Mouse (Mus musculus): ENCODE results near the gene Tmcc3. TPM values are rescaled to one million over a fixed set of nuclear protein-coding genes. Genes with fewer than 3 reads are reported as not detected.
A peak's percentile ranks its signal among the peaks of the same experiment; 100 is the strongest.
"Not testable (repeated sequence)": the region's sequence is repeated elsewhere in the genome, so short reads cannot be mapped to it uniquely, and the experiment has no call there.

The Tmcc3 gene
- polyA plus RNA-seq, 1 experiment from 2014 or later, result 2.8 TPM

GRCm38 (mm10) chr10:94581384-94581783 is 269.6 kb downstream of the Tmcc3 start:
- H3K27ac ChIP-seq (ENCODE audit: low read depth, low read length), result no peak overlapping the region
- no peak overlapping the region for H3K9ac ChIP-seq (ENCODE audit: low read length)
- DNase-seq (ENCODE audit: low spot score), result no peak
- H3K4me1 ChIP-seq (replicated peaks; ENCODE audit: control insufficient read depth, insufficient read depth, low read length), result peaks cover 12% of the 10 kb centered on the region; the same call in 1 of the 2 replicates
- no peaks in the 10 kb centered on the region for H3K36me3 ChIP-seq (ENCODE audit: control insufficient read depth, insufficient read depth, low read length)
- H3K4me2 ChIP-seq (ENCODE audit: low read depth, low read length, severe bottlenecking), result no peak overlapping the region
- H3K4me3 ChIP-seq (ENCODE audit: low read depth, low read length), result no peak overlapping the region
- 90% methylated on average over 3 of the region's 3 CpGs for WGBS
- H3K9me3 ChIP-seq (ENCODE audit: control insufficient read depth, low read length), result no peaks in the 10 kb centered on the region
- no peak for ATAC-seq (replicated peaks; ENCODE audit: low FRiP score)
- H3K27me3 ChIP-seq (ENCODE audit: control insufficient read depth, insufficient read depth, low read length), result no peaks in the 10 kb centered on the region

DNA sequence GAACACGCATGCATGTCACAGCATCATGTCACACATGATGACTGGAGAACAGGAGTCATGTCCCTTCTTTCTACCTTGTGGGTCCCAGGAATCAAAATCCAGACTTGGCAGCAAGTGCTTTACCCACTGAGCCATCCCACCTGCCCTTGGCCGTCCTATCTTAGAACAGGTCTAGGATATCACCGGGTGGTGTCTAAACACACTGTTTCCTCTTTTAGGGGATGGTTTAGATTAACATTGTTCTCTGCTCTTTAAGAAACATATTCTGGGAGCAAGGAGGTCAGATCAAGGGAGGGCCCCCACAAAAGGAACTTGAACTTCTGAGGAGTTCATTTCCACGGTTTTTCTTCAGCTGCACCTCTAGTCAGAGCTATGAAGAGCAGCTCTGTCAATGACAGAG is 272.0 kb downstream of the Tmcc3 start:
- 85% methylated on average over 4 of the region's 4 CpGs for WGBS
- H3K27me3 ChIP-seq (ENCODE audit: control insufficient read depth, insufficient read depth, low read length), result no peaks in the 10 kb centered on the region
- no peak for ATAC-seq (replicated peaks; ENCODE audit: low FRiP score)

DNA sequence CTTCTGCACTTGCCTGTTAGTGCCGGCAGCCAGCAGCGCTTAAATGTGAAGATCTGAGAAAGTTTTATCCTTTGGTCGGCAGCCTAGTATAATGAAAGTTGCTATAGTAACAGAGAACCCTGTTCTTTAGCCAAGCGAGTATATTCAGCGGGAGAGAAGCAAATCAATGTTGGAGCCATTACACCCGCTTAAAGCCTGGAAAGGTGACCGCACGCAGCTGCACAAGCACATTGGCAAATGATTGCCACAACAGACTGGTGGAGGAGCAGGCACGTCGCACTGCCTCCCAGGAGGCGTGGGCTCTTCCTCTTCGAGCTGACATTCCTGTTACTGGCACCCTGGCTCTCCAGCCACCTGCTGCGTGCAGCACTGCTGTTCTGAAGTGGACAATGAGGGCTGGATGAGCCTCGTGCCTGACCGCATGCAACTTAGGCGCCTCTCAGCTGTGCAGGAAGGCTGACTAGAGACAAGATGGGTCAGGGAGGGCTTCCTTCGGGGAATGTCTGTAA is 273.2 kb downstream of the Tmcc3 start:
- Histone ChIP-seq H3K9ac (ENCODE audit: low read length) (peak overlapping the region; percentile 31), H3K9me3 (ENCODE audit: control insufficient read depth, low read length) (no peaks in the 10 kb centered on the region), H3K4me3 (ENCODE audit: low read depth, low read length) (no peak overlapping the region), H3K4me1 (replicated peaks; ENCODE audit: control insufficient read depth, insufficient read depth, low read length) (peaks cover 12% of the 10 kb centered on the region; the same call in 1 of the 2 replicates), H3K27ac (ENCODE audit: low read depth, low read length) (no peak overlapping the region), H3K36me3 (ENCODE audit: control insufficient read depth, insufficient read depth, low read length) (no peaks in the 10 kb centered on the region), H3K27me3 (ENCODE audit: control insufficient read depth, insufficient read depth, low read length) (no peaks in the 10 kb centered on the region), H3K4me2 (ENCODE audit: low read depth, low read length, severe bottlenecking) (peak overlapping the region; percentile 6; the same call in 1 of the 2 replicates)
- DNase-seq (ENCODE audit: low spot score) (peak; percentile 56), ATAC-seq (replicated peaks; ENCODE audit: low FRiP score) (peak; percentile 58)
- WGBS, result 32% methylated on average over 17 of the region's 17 CpGs

More for the DNA sequence above, 272.0 kb downstream of the Tmcc3 start:
- Histone ChIP-seq H3K9me3 (ENCODE audit: control insufficient read depth, low read length) (no peaks in the 10 kb centered on the region), H3K27ac (ENCODE audit: low read depth, low read length) (no peak overlapping the region), H3K9ac (ENCODE audit: low read length) (no peak overlapping the region), H3K4me1 (replicated peaks; ENCODE audit: control insufficient read depth, insufficient read depth, low read length) (peaks cover 12% of the 10 kb centered on the region; the same call in 1 of the 2 replicates), H3K4me2 (ENCODE audit: low read depth, low read length, severe bottlenecking) (no peak overlapping the region), H3K36me3 (ENCODE audit: control insufficient read depth, insufficient read depth, low read length) (no peaks in the 10 kb centered on the region), H3K4me3 (ENCODE audit: low read depth, low read length) (no peak overlapping the region)
- DNase-seq (ENCODE audit: low spot score), result no peak

- H3K27me3 ChIP-seq (ENCODE audit: control insufficient read depth, insufficient read depth, low read length), result no peaks in the 10 kb centered on the region
- no peak for DNase-seq (ENCODE audit: low spot score)
These were observed 274.1 kb downstream of the Tmcc3 start for GRCm38 (mm10) chr10:94585819-94586218.

GRCm38 (mm10) chr10:94588976-94589375 is 277.2 kb downstream of the Tmcc3 start:
- ATAC-seq (replicated peaks; ENCODE audit: low FRiP score), result no peak
- Histone ChIP-seq H3K36me3 (ENCODE audit: control insufficient read depth, insufficient read depth, low read length) (no peaks in the 10 kb centered on the region), H3K4me1 (replicated peaks; ENCODE audit: control insufficient read depth, insufficient read depth, low read length) (peaks cover 12% of the 10 kb centered on the region; the same call in 1 of the 2 replicates), H3K4me2 (ENCODE audit: low read depth, low read length, severe bottlenecking) (no peak overlapping the region), H3K27ac (ENCODE audit: low read depth, low read length) (no peak overlapping the region), H3K9me3 (ENCODE audit: control insufficient read depth, low read length) (no peaks in the 10 kb centered on the region), H3K27me3 (ENCODE audit: control insufficient read depth, insufficient read depth, low read length) (no peaks in the 10 kb centered on the region), H3K4me3 (ENCODE audit: low read depth, low read length) (no peak overlapping the region), H3K9ac (ENCODE audit: low read length) (no peak overlapping the region)
- DNase-seq (ENCODE audit: low spot score), result no peak
- 86% methylated on average over 5 of the region's 5 CpGs for WGBS

More at GRCm38 (mm10) chr10:94585819-94586218, 274.1 kb downstream of the Tmcc3 start:
- Histone ChIP-seq H3K4me3 (ENCODE audit: low read depth, low read length) (no peak overlapping the region), H3K9ac (ENCODE audit: low read length) (no peak overlapping the region), H3K27ac (ENCODE audit: low read depth, low read length) (no peak overlapping the region), H3K36me3 (ENCODE audit: control insufficient read depth, insufficient read depth, low read length) (no peaks in the 10 kb centered on the region), H3K4me2 (ENCODE audit: low read depth, low read length, severe bottlenecking) (no peak overlapping the region), H3K9me3 (ENCODE audit: control insufficient read depth, low read length) (no peaks in the 10 kb centered on the region), H3K4me1 (replicated peaks; ENCODE audit: control insufficient read depth, insufficient read depth, low read length) (peaks cover 12% of the 10 kb centered on the region; the same call in 1 of the 2 replicates)
- 77% methylated on average over 8 of the region's 8 CpGs for WGBS
- no peak for ATAC-seq (replicated peaks; ENCODE audit: low FRiP score)

- H3K4me2 ChIP-seq (ENCODE audit: low read depth, low read length, severe bottlenecking), result no peak overlapping the region
- WGBS, result 90% methylated on average over 9 of the region's 9 CpGs
- no peaks in the 10 kb centered on the region for H3K4me1 ChIP-seq (replicated peaks; ENCODE audit: control insufficient read depth, insufficient read depth, low read length)
- H3K9me3 ChIP-seq (ENCODE audit: control insufficient read depth, low read length), result no peaks in the 10 kb centered on the region
- ATAC-seq (replicated peaks; ENCODE audit: low FRiP score) (no peak), DNase-seq (ENCODE audit: low spot score) (no peak)
- no peaks in the 10 kb centered on the region for H3K27me3 ChIP-seq (ENCODE audit: control insufficient read depth, insufficient read depth, low read length)
- no peak overlapping the region for H3K4me3 ChIP-seq (ENCODE audit: low read depth, low read length)
- no peak overlapping the region for H3K27ac ChIP-seq (ENCODE audit: low read depth, low read length)
- H3K9ac ChIP-seq (ENCODE audit: low read length), result no peak overlapping the region
- H3K36me3 ChIP-seq (ENCODE audit: control insufficient read depth, insufficient read depth, low read length), result no peaks in the 10 kb centered on the region
These were observed 284.0 kb downstream of the Tmcc3 start for GRCm38 (mm10) chr10:94595705-94596104.

GRCm38 (mm10) chr10:94599846-94600245 is 288.1 kb downstream of the Tmcc3 start:
- ATAC-seq (replicated peaks; ENCODE audit: low FRiP score); DNase-seq (ENCODE audit: low spot score); H3K36me3 ChIP-seq (ENCODE audit: control insufficient read depth, insufficient read depth, low read length); H3K4me1 ChIP-seq (replicated peaks; ENCODE audit: control insufficient read depth, insufficient read depth, low read length); H3K27me3 ChIP-seq (ENCODE audit: control insufficient read depth, insufficient read depth, low read length); H3K4me2 ChIP-seq (ENCODE audit: low read depth, low read length, severe bottlenecking); H3K9me3 ChIP-seq (ENCODE audit: control insufficient read depth, low read length); H3K9ac ChIP-seq (ENCODE audit: low read length); H3K27ac ChIP-seq (ENCODE audit: low read depth, low read length); H3K4me3 ChIP-seq (ENCODE audit: low read depth, low read length): not testable (repeated sequence)
- 94% methylated on average over 1 of the region's 2 CpGs for WGBS

DNA sequence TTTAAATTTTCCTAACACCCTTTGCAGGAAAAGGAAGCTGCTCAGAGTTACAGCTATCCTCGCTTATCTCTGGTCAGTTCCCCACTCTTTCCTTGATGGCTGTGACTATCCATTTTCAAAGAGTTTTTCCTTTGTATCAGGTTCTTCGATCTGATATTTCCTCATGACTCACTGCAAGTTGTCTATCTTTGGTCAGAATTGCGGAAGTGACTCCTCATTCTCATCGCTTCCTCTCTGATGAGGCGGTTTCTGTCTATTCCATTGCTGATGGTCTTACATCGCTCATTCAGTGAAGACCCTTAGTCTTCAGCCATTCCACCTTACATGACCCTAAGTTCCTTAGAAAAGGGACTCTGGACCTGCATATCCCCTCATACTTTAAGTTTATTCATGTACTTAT is 289.3 kb downstream of the Tmcc3 start:
- Histone ChIP-seq H3K9ac (ENCODE audit: low read length) (no peak overlapping the region), H3K36me3 (ENCODE audit: control insufficient read depth, insufficient read depth, low read length) (no peaks in the 10 kb centered on the region), H3K27me3 (ENCODE audit: control insufficient read depth, insufficient read depth, low read length) (no peaks in the 10 kb centered on the region), H3K4me1 (replicated peaks; ENCODE audit: control insufficient read depth, insufficient read depth, low read length) (no peaks in the 10 kb centered on the region), H3K4me2 (ENCODE audit: low read depth, low read length, severe bottlenecking) (no peak overlapping the region), H3K27ac (ENCODE audit: low read depth, low read length) (no peak overlapping the region), H3K4me3 (ENCODE audit: low read depth, low read length) (no peak overlapping the region), H3K9me3 (ENCODE audit: control insufficient read depth, low read length) (no peaks in the 10 kb centered on the region)
- ATAC-seq (replicated peaks; ENCODE audit: low FRiP score), result no peak
- 92% methylated on average over 6 of the region's 6 CpGs for WGBS
- no peak for DNase-seq (ENCODE audit: low spot score)

GRCm38 (mm10) chr10:94605491-94605890 is 293.7 kb downstream of the Tmcc3 start:
- H3K27me3 ChIP-seq (ENCODE audit: control insufficient read depth, insufficient read depth, low read length), result no peaks in the 10 kb centered on the region
- no peaks in the 10 kb centered on the region for H3K9me3 ChIP-seq (ENCODE audit: control insufficient read depth, low read length)
- no peaks in the 10 kb centered on the region for H3K36me3 ChIP-seq (ENCODE audit: control insufficient read depth, insufficient read depth, low read length)
- ATAC-seq (replicated peaks; ENCODE audit: low FRiP score) (no peak), DNase-seq (ENCODE audit: low spot score) (no peak)
- no peak overlapping the region for H3K4me3 ChIP-seq (ENCODE audit: low read depth, low read length)
- no peaks in the 10 kb centered on the region for H3K4me1 ChIP-seq (replicated peaks; ENCODE audit: control insufficient read depth, insufficient read depth, low read length)
- H3K4me2 ChIP-seq (ENCODE audit: low read depth, low read length, severe bottlenecking), result no peak overlapping the region
- H3K27ac ChIP-seq (ENCODE audit: low read depth, low read length), result no peak overlapping the region
- no peak overlapping the region for H3K9ac ChIP-seq (ENCODE audit: low read length)
- WGBS, result 93% methylated on average over 4 of the region's 4 CpGs

Data from forebrain, embryonic 11.5 days (tissue).